Mouse (Mus musculus) bone marrow, adult 2 months (tissue): ENCODE data around the gene Pltp.

Experiments
- CTCF ChIP-seq: fragments of 200-500 bp; IDR thresholded peaks from 2 replicates; pipeline ENCODE4 v1.5.1; 2011; ENCODE audit warnings: low read length, control low read depth; ENCODE audit not compliant: control insufficient read depth, insufficient read depth
- POLR2A ChIP-seq: fragments of 200-500 bp; IDR thresholded peaks from 2 replicates; pipeline ENCODE4 v1.6.1; 2011; ENCODE audit warnings: low read depth, mild to moderate bottlenecking, control low read depth, low read length, borderline replicate concordance; ENCODE audit not compliant: control insufficient read depth

- TF ChIP-seq CTCF (no peak), POLR2A (no peak)
Observed at GRCm38 (mm10) chr2:164806614-164807013, 50.9 kb downstream of the Pltp start.
